Mouse (Mus musculus): ENCODE results near the gene Drg2. TPM values are rescaled to one million over a fixed set of nuclear protein-coding genes. Genes with fewer than 3 reads are reported as not detected.
A peak's percentile ranks its signal among the peaks of the same experiment; 100 is the strongest.

Gene Drg2
- polyA plus RNA-seq, 1 experiment from 2014 or later: 36.8 TPM

DNA sequence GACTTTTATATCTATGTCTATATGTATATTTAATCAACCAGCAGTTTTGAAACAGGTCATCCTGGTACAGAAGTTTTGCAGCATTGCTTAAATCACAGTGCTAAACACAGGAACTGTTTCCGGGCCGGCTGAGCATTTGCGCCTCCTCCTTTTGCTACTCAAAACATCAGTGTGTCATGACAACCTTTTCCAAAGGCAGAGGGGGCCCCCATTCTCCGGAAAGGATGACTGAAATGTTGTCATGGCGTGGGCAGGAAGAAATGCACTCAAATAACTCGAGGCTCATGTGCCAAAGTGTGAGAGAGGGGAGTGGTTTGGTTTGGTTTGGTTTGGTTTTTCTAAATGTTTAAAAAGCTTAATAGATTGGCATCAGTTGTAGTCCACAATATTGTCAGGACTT is 11.5 kb upstream of the Drg2 start:
- no peak for ATAC-seq (ENCODE audit: low read depth)

DNA sequence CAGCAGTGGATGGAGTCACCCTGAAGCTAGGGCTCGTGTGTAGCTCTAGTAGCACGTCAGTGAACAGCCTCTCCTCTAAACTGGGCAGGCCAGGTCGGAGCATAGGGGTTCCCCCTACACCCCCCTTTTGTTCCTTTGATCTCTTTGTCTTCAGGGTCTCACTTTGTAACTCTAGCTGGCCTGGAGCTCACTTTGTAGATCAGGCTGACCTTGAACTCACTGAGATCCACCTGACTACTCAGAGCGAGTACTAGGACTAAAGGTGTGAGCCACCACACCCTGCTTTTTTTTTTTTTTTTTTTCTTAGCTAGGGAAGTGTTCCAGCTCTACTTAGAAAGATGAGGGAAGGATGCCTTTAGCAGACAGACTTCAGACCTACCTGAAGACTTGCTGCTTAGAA is 10.4 kb upstream of the Drg2 start:
- Histone ChIP-seq H3K27me3 (ENCODE audit: control insufficient read depth, insufficient read depth, low read depth, low read length) (no peaks in the 10 kb centered on the region), H3K4me1 (ENCODE audit: control insufficient read depth, low read depth, low read length) (no peaks in the 10 kb centered on the region), H3K36me3 (ENCODE audit: control insufficient read depth, insufficient read depth) (peaks cover 6% of the 10 kb centered on the region), H3K9me3 (replicated peaks; ENCODE audit: control insufficient read depth, low read length) (no peaks in the 10 kb centered on the region), H3K4me2 (ENCODE audit: low read depth, low read length) (no peak overlapping the region), H3K4me3 (ENCODE audit: low read depth, low read length) (no peak overlapping the region), H3K27ac (ENCODE audit: low read length) (no peak overlapping the region), H3K9ac (ENCODE audit: low read depth, low read length) (no peak overlapping the region)
- ATAC-seq (ENCODE audit: low read depth): no peak
- 77% methylated on average over 4 of the region's 4 CpGs for WGBS (ENCODE audit: insufficient replicate concordance)

More for the DNA sequence above, 11.5 kb upstream of the Drg2 start:
- Histone ChIP-seq H3K4me2 (ENCODE audit: low read depth, low read length) (no peak overlapping the region), H3K36me3 (ENCODE audit: control insufficient read depth, insufficient read depth) (peaks cover 6% of the 10 kb centered on the region), H3K9me3 (replicated peaks; ENCODE audit: control insufficient read depth, low read length) (no peaks in the 10 kb centered on the region), H3K4me1 (ENCODE audit: control insufficient read depth, low read depth, low read length) (no peaks in the 10 kb centered on the region), H3K27me3 (ENCODE audit: control insufficient read depth, insufficient read depth, low read depth, low read length) (no peaks in the 10 kb centered on the region), H3K27ac (ENCODE audit: low read length) (no peak overlapping the region), H3K4me3 (ENCODE audit: low read depth, low read length) (no peak overlapping the region), H3K9ac (ENCODE audit: low read depth, low read length) (no peak overlapping the region)
- 77% methylated on average over 6 of the region's 6 CpGs for WGBS (ENCODE audit: insufficient replicate concordance)

DNA sequence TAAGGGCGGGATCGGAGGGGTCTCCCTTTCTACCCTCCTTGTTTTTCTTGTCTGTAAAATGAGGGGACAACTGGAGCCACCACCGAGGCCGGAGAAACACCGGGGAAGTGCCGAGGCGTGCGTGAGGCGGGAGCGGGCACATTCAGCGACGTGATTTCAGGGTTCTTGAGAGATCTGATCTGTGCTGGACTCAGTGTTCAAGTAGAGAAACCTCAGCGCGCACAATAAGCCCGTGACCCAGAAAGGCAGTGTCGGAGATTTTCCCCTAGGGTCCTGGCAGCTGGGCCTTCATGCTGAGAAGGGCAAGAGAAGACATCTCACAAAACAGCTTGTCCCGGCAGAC is 325 bp downstream of the Drg2 start:
- Histone ChIP-seq H3K27me3 (ENCODE audit: control insufficient read depth, insufficient read depth, low read depth, low read length) (no peaks in the 10 kb centered on the region), H3K27ac (ENCODE audit: low read length) (no peak overlapping the region), H3K9me3 (replicated peaks; ENCODE audit: control insufficient read depth, low read length) (no peaks in the 10 kb centered on the region), H3K4me2 (ENCODE audit: low read depth, low read length) (peak overlapping the region; percentile 75), H3K4me3 (ENCODE audit: low read depth, low read length) (peak overlapping the region; percentile 74), H3K9ac (ENCODE audit: low read depth, low read length) (peak overlapping the region; percentile 69), H3K36me3 (ENCODE audit: control insufficient read depth, insufficient read depth) (peaks cover 4% of the 10 kb centered on the region; the same call in 1 of the 2 replicates), H3K4me1 (ENCODE audit: control insufficient read depth, low read depth, low read length) (peaks cover 9% of the 10 kb centered on the region)
- WGBS (ENCODE audit: insufficient replicate concordance): under 1% methylated on average over 17 of the region's 17 CpGs
- peak; percentile 10; the same call in 1 of the 2 replicates for ATAC-seq (ENCODE audit: low read depth)

DNA sequence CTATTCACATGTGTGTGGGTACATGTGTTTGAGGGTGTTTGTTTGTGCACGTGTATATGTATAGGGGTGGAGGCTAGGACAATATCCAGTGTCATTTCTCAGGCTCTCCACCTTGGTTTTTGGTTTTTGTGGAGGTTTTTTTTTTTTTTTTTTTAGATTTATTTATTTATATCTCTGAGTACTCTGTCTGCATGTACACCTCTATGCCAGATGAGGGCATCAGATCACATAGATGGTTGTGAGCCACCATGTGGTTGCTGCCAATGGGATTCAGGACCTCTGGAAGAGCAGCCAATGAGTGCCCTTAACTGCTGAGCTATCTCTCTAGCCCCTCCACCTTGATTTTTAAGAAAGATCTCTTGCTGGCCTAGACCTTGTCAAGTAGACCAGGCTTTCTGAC is 3.6 kb downstream of the Drg2 start:
- ATAC-seq (ENCODE audit: low read depth): no peak
- Histone ChIP-seq H3K4me1 (ENCODE audit: control insufficient read depth, low read depth, low read length) (peaks cover 9% of the 10 kb centered on the region), H3K4me2 (ENCODE audit: low read depth, low read length) (no peak overlapping the region), H3K9me3 (replicated peaks; ENCODE audit: control insufficient read depth, low read length) (no peaks in the 10 kb centered on the region), H3K9ac (ENCODE audit: low read depth, low read length) (no peak overlapping the region), H3K36me3 (ENCODE audit: control insufficient read depth, insufficient read depth) (peaks cover 18% of the 10 kb centered on the region; the same call in 1 of the 2 replicates), H3K27me3 (ENCODE audit: control insufficient read depth, insufficient read depth, low read depth, low read length) (no peaks in the 10 kb centered on the region), H3K27ac (ENCODE audit: low read length) (no peak overlapping the region), H3K4me3 (ENCODE audit: low read depth, low read length) (no peak overlapping the region)
- 59% methylated on average over 1 of the region's 1 CpGs for WGBS (ENCODE audit: insufficient replicate concordance)

DNA sequence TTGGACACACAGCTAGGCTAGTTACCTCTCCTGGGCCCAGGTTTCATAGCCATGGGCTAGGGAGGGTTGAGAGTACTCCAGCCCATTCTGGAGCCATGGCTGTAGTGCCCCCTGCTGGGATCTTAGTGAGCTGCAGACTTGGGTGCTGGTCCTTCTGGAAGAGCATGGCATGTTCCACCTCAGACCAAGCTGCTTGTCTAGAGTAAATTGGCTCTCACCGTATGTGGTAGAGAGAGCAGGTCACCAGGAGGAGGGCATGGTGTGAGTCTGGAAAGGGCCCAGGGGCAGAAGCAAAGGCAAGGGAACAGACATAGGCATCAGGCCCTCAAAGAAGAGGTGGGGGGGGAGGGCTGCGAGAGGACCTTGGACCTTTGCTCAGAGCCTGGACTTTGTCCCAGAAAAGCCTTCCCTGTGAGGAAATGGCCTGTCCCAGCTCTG is 11.6 kb downstream of the Drg2 start:
- WGBS (ENCODE audit: insufficient replicate concordance): 73% methylated on average over 2 of the region's 2 CpGs
- Histone ChIP-seq H3K4me3 (ENCODE audit: low read depth, low read length) (no peak overlapping the region), H3K4me2 (ENCODE audit: low read depth, low read length) (no peak overlapping the region), H3K36me3 (ENCODE audit: control insufficient read depth, insufficient read depth) (peaks cover 7% of the 10 kb centered on the region), H3K4me1 (ENCODE audit: control insufficient read depth, low read depth, low read length) (no peaks in the 10 kb centered on the region), H3K9ac (ENCODE audit: low read depth, low read length) (no peak overlapping the region), H3K27ac (ENCODE audit: low read length) (no peak overlapping the region), H3K27me3 (ENCODE audit: control insufficient read depth, insufficient read depth, low read depth, low read length) (no peaks in the 10 kb centered on the region), H3K9me3 (replicated peaks; ENCODE audit: control insufficient read depth, low read length) (no peaks in the 10 kb centered on the region)
- no peak; the same call in 1 of the 2 replicates for ATAC-seq (ENCODE audit: low read depth)

DNA sequence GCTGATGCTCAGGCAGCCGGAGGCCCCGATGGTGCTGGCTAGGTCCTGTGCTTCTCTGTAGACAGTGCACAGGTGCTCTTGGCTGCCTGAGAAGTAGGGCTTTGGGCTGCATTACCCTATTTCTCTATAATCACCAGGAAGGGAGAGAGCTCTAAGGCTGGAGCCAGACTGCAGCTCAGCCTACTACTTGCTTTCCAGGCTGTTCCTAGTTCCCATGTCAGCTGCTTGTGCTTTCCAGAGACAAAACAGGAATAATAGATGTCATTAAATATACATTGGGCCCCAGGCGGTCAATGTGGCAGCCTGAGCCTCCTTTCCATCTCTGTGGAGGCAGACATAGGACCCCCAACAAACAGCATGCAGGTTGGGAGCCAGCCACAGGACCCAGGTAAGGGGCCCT is 14.6 kb downstream of the Drg2 start, which contains the start of gene Myo15:
Myo15 (plus strand) TSS at position 301 of the 400 bp plus-strand sequence.
- no peak within 1 kb of the TSS for H3K9ac ChIP-seq (ENCODE audit: low read depth, low read length)
- H3K4me3 ChIP-seq (ENCODE audit: low read depth, low read length): no peak within 1 kb of the TSS
- no peaks in the 10 kb centered on the region for H3K27me3 ChIP-seq (ENCODE audit: control insufficient read depth, insufficient read depth, low read depth, low read length)
- no peak within 1 kb of the TSS for H3K27ac ChIP-seq (ENCODE audit: low read length)
- H3K36me3 ChIP-seq (ENCODE audit: control insufficient read depth, insufficient read depth): peaks cover 3% of the 10 kb centered on the region; the same call in 1 of the 2 replicates
- no peaks in the 10 kb centered on the region for H3K9me3 ChIP-seq (replicated peaks; ENCODE audit: control insufficient read depth, low read length)
- no peak within 1 kb of the TSS for H3K4me2 ChIP-seq (ENCODE audit: low read depth, low read length)
- WGBS (ENCODE audit: insufficient replicate concordance): 79% methylated on average over 3 of the region's 3 CpGs
- ATAC-seq (ENCODE audit: low read depth): no peak
- no peaks in the 10 kb centered on the region for H3K4me1 ChIP-seq (ENCODE audit: control insufficient read depth, low read depth, low read length)

DNA sequence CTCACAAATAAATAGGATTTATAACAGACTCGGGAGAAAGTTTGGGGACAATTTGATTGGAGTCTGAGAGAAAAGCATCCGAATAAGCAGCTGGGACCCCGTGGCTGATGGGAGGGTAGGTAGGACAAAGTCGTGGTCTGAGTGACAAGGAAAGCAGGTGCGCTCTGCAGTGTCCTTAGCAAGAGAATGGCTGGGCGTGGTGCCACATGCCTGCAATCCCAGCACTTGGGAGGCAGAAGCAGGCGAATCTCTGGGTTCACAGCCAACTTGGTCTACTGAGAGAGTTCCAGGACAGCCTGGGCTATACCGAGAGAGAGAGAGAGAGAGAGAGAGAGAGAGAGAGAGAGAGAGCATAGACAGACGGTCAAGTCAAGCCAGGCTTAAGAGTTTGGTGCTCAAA is 16.4 kb downstream of the Drg2 start:
- no peaks in the 10 kb centered on the region for H3K36me3 ChIP-seq (ENCODE audit: control insufficient read depth, insufficient read depth)
- 67% methylated on average over 9 of the region's 9 CpGs for WGBS (ENCODE audit: insufficient replicate concordance)
- H3K9me3 ChIP-seq (replicated peaks; ENCODE audit: control insufficient read depth, low read length): no peaks in the 10 kb centered on the region
- no peak overlapping the region for H3K4me2 ChIP-seq (ENCODE audit: low read depth, low read length)
- H3K9ac ChIP-seq (ENCODE audit: low read depth, low read length): no peak overlapping the region
- H3K4me1 ChIP-seq (ENCODE audit: control insufficient read depth, low read depth, low read length): no peaks in the 10 kb centered on the region
- H3K27ac ChIP-seq (ENCODE audit: low read length): no peak overlapping the region
- no peak for ATAC-seq (ENCODE audit: low read depth)
- H3K27me3 ChIP-seq (ENCODE audit: control insufficient read depth, insufficient read depth, low read depth, low read length): no peaks in the 10 kb centered on the region
- H3K4me3 ChIP-seq (ENCODE audit: low read depth, low read length): no peak overlapping the region

DNA sequence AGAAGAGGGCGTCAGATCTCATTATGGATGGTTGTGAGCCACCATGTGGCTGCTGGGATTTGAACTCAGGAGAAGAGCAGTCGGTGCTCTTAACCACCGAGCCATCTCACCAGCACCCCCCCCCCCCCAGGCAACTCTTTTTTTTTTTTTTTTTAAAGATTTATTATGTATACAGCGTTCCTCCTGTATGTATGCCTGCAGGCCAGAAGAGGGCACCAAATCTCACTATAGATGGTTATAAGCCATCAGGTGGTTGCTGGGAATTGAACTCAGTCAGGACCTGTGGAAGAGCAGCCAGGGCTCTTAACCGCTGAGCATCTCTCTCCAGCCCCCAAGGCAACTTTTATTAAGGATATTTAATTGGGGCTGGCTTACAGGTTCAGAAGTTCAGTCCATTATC is 20.1 kb downstream of the Drg2 start:
- H3K4me3 ChIP-seq (ENCODE audit: low read depth, low read length): no peak overlapping the region
- no peaks in the 10 kb centered on the region for H3K9me3 ChIP-seq (replicated peaks; ENCODE audit: control insufficient read depth, low read length)
- H3K4me1 ChIP-seq (ENCODE audit: control insufficient read depth, low read depth, low read length): peaks cover 4% of the 10 kb centered on the region; the same call in 1 of the 2 replicates
- H3K27me3 ChIP-seq (ENCODE audit: control insufficient read depth, insufficient read depth, low read depth, low read length): no peaks in the 10 kb centered on the region
- H3K36me3 ChIP-seq (ENCODE audit: control insufficient read depth, insufficient read depth): no peaks in the 10 kb centered on the region
- H3K9ac ChIP-seq (ENCODE audit: low read depth, low read length): no peak overlapping the region
- H3K27ac ChIP-seq (ENCODE audit: low read length): no peak overlapping the region
- ATAC-seq (ENCODE audit: low read depth): no peak
- no peak overlapping the region for H3K4me2 ChIP-seq (ENCODE audit: low read depth, low read length)
- 83% methylated on average over 5 of the region's 5 CpGs for WGBS (ENCODE audit: insufficient replicate concordance)

DNA sequence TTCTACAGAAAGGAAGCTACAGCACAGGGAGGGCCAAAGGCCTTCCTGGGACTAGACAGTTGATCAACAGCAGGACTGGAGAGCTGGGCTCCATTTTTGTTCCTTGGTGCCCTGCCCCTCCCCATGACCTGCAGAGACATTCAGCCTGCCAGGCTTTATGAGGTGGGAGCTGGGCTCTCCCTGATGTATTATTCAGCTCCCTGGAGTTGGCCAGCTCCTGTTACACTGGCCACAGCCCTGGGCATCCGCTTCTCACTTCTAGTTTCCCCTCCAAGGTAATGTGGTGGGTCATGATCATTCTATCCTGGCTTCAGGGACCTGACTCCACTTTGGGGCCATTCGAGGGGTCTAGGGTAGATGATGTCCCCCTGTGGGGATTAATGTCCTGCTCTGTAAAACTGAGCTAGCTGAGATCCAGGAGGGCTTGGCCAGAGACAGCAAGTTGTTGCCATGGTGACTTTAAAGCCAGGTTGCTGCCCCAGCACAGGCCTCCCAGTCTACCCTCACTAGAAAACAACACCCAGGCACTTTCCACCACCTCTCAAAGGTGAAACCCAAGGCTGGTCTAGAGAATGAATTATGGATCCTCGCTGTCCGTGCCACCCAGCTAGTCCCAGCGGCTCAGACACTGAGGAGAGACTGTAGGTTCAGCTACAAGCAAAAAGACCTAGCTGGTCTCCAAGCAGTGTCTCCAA is 21.4 kb downstream of the Drg2 start:
- WGBS (ENCODE audit: insufficient replicate concordance): 75% methylated on average over 5 of the region's 5 CpGs
- Histone ChIP-seq H3K36me3 (ENCODE audit: control insufficient read depth, insufficient read depth) (no peaks in the 10 kb centered on the region), H3K27ac (ENCODE audit: low read length) (no peak overlapping the region), H3K9ac (ENCODE audit: low read depth, low read length) (no peak overlapping the region), H3K4me2 (ENCODE audit: low read depth, low read length) (no peak overlapping the region), H3K9me3 (replicated peaks; ENCODE audit: control insufficient read depth, low read length) (no peaks in the 10 kb centered on the region), H3K4me3 (ENCODE audit: low read depth, low read length) (no peak overlapping the region), H3K27me3 (ENCODE audit: control insufficient read depth, insufficient read depth, low read depth, low read length) (no peaks in the 10 kb centered on the region), H3K4me1 (ENCODE audit: control insufficient read depth, low read depth, low read length) (peaks cover 10% of the 10 kb centered on the region)
- no peak for ATAC-seq (ENCODE audit: low read depth)
